Mouse (Mus musculus): Measurements from ENCODE around the gene Sat2.

DNA sequence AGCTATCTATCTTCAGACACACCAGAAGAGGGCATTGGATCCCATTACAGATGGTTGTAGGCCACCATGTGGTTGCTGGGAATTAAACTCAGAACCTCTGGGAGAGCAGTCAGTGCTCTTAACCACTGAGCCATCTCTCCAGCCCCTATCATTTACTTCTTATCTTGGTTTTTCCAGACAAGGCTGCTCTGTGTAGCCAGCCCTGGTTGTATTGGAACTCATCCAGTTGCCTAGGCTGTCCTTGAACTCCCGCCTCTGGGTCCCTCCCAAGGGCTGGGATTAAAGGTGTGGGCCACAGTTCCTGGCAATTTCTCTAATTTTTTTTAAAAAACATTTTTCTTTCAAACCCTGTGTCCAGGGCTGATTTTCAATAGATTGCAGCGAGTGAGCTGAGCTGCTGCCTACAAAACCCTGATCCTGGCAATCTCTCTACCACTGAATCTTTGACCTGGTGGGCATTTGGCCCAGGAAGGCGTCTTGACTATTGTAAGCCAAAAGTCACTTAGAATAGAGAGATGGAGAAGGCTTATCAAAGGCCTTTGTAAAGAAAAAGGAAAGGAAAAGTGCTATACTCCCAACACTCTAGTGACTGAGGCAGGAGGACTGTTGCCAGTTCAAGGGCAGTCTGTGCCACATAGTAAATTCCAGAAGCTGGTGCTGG lies 39.5 kb downstream of the Sat2 start:
- no peak for TF ChIP-seq CTCF (IDR thresholded peaks at IDR 0.05; ENCODE audit: low read depth, low read length)
- no peak for TF ChIP-seq POLR2A (IDR thresholded peaks at IDR 0.05; ENCODE audit: borderline replicate concordance, low read depth, low read length)
